Comparison of ENCODE assay signal across 8 mouse cellular contexts in the genomic region with DNA sequence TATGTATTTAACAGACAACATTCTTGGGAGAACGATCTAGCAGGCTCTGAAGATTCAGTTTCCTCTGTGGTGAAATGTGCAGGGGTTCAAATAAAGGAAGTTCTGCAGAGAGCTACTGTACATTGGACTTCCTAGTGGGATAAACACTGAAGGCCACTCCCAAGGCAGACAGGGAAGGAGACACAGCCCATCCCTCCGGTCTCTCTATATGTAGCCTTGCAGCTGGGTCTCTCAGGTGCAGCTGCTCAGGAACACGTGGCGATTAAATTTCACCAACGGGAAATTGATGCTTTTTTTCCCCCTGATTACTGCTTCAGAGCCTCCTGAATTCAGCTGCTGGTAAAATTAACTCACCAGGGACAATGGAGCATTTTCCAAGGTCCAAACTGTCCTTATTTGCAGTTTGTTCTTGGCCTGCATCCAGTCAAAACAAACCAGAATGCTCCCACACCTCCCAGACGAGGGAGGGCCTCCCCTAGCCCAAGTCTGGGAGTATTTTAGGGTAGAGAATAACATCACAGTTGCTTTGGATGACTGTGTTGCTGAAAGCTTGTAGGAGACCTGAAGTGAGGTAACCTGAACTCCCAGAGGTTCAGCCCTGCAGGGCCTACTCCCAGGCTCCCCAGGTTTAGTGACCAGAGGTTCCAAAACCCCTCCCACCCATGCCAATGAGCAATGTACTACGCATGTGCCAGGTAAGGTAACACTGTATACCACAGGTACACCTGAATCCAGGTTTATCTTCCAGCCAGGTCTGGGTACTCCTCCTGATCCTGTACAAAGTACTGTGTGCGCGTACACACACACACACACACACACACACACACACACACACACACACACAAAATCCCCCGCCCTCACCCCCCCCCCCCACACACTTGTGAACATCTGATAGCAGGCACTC.
DNase-seq lines count a peak whose midpoint lies in the region; ATAC-seq and TF ChIP-seq lines count a peak whose summit lies in the region.

No protein-coding gene starts in this region.

- TF ChIP-seq POLR2A in lung, adult 2 months (IDR thresholded peaks at IDR 0.05; ENCODE audit: borderline replicate concordance, extremely low read depth, low read depth, low read length) = no peak

- no peak overlapping the region for H3K4me3 ChIP-seq in lung, embryonic 14.5 days (ENCODE audit: low read depth, low read length)
- no peak overlapping the region for H3K4me3 ChIP-seq in lung, adult 2 months (replicated peaks; ENCODE audit: extremely low read depth, low read depth, low read length)
- no peak overlapping the region for H3K4me3 ChIP-seq in embryonic facial prominence, embryonic 15.5 days (replicated peaks)
- H3K4me3 ChIP-seq in neural tube, embryonic 15.5 days (replicated peaks) = no peak overlapping the region

- no peaks in the 10 kb centered on the region for H3K9me3 ChIP-seq in lung, embryonic 14.5 days (ENCODE audit: low read depth, low read length)
- H3K9me3 ChIP-seq in embryonic facial prominence, embryonic 15.5 days (replicated peaks) = no peaks in the 10 kb centered on the region
- no peaks in the 10 kb centered on the region for H3K9me3 ChIP-seq in neural tube, embryonic 15.5 days (replicated peaks)

- H3K4me1 ChIP-seq in lung, embryonic 14.5 days (ENCODE audit: insufficient read depth) = no peaks in the 10 kb centered on the region
- H3K4me1 ChIP-seq in lung, adult 2 months (ENCODE audit: control insufficient read depth, insufficient read depth, low read length) = peaks cover 4% of the 10 kb centered on the region; the same call in 1 of the 2 replicates
- H3K4me1 ChIP-seq in embryonic facial prominence, embryonic 15.5 days = peaks cover 6% of the 10 kb centered on the region; the same call in 1 of the 2 replicates
- H3K4me1 ChIP-seq in neural tube, embryonic 15.5 days = peaks cover 13% of the 10 kb centered on the region

- peaks cover 41% of the 10 kb centered on the region for H3K36me3 ChIP-seq in lung, embryonic 14.5 days (ENCODE audit: insufficient read depth)
- peaks cover 22% of the 10 kb centered on the region for H3K36me3 ChIP-seq in embryonic facial prominence, embryonic 15.5 days
- peaks cover 22% of the 10 kb centered on the region for H3K36me3 ChIP-seq in neural tube, embryonic 15.5 days

- no peak overlapping the region for H3K4me2 ChIP-seq in lung, embryonic 14.5 days
- H3K4me2 ChIP-seq in embryonic facial prominence, embryonic 15.5 days (replicated peaks) = no peak overlapping the region
- no peak overlapping the region for H3K4me2 ChIP-seq in neural tube, embryonic 15.5 days

- WGBS in lung, embryonic 14.5 days = 58% methylated on average over 10 of the region's 10 CpGs
- 51% methylated on average over 10 of the region's 10 CpGs for WGBS in lung, adult 2 months
- 63% methylated on average over 10 of the region's 10 CpGs for WGBS in embryonic facial prominence, embryonic 15.5 days
- WGBS in neural tube, embryonic 15.5 days = 60% methylated on average over 10 of the region's 10 CpGs

- peak; percentile 43 for DNase-seq in lung, embryonic 14.5 days
- no peak for DNase-seq in lung, adult 2 months
- peak; percentile 74 to 78 for DNase-seq in heart, postnatal 10 days
- DNase-seq in layer of hippocampus, adult 9-10 months (ENCODE audit: low spot score) = peak; percentile 10
- no peak for DNase-seq in urinary bladder, postnatal 25 days (ENCODE audit: low spot score)

- ATAC-seq in lung, embryonic 14.5 days (ENCODE audit: insufficient read depth) = peak; percentile 64
- peak; percentile 76 for ATAC-seq in embryonic facial prominence, embryonic 15.5 days (ENCODE audit: insufficient number of reproducible peaks, low FRiP score, low TSS enrichment, low read depth)
- no peak for ATAC-seq in neural tube, embryonic 15.5 days (ENCODE audit: low FRiP score)
- no peak for ATAC-seq in inflammation-experienced regulatory T-cells, adult 6 months

- peak overlapping the region; percentile 26; the same call in 1 of the 2 replicates for H3K27ac ChIP-seq in lung, embryonic 14.5 days (ENCODE audit: low read depth)
- H3K27ac ChIP-seq in embryonic facial prominence, embryonic 15.5 days (replicated peaks) = no peak overlapping the region; the same call in 1 of the 2 replicates
- H3K27ac ChIP-seq in neural tube, embryonic 15.5 days (replicated peaks) = peak overlapping the region; percentile 51; the same call in 1 of the 2 replicates

- no peak overlapping the region for H3K9ac ChIP-seq in lung, embryonic 14.5 days
- H3K9ac ChIP-seq in embryonic facial prominence, embryonic 15.5 days = no peak overlapping the region
- H3K9ac ChIP-seq in neural tube, embryonic 15.5 days (replicated peaks) = no peak overlapping the region

- H3K27me3 ChIP-seq in lung, embryonic 14.5 days (ENCODE audit: insufficient read depth, low read length) = no peaks in the 10 kb centered on the region
- H3K27me3 ChIP-seq in embryonic facial prominence, embryonic 15.5 days = no peaks in the 10 kb centered on the region
- no peaks in the 10 kb centered on the region for H3K27me3 ChIP-seq in neural tube, embryonic 15.5 days (replicated peaks)

- intact Hi-C loops in heart, postnatal 10 days (cut with DNase I) = no loop called here

- TF ChIP-seq CTCF in lung, embryonic 14.5 days (IDR thresholded peaks at IDR 0.05; ENCODE audit: low read depth) = no peak
- no peak for TF ChIP-seq CTCF in lung, adult 2 months (IDR thresholded peaks at IDR 0.05; ENCODE audit: insufficient read depth, low read length)

Comparison
In these comparisons a context has a peak if more than half of its experiments do, and no peak if none do; other contexts are left out.
1. DNase-seq: peak in lung, embryonic 14.5 days (single experiment), heart, postnatal 10 days (2 of 2) and layer of hippocampus, adult 9-10 months (single experiment); none in lung, adult 2 months (single experiment) and urinary bladder, postnatal 25 days (single experiment).
2. ATAC-seq: peak in lung, embryonic 14.5 days (single experiment) and embryonic facial prominence, embryonic 15.5 days (single experiment); none in neural tube, embryonic 15.5 days (single experiment) and inflammation-experienced regulatory T-cells, adult 6 months (single experiment).